Mouse (Mus musculus) embryonic facial prominence, embryonic 15.5 days (tissue): ENCODE results near the gene Hoxd10. TPM values are rescaled to one million over a fixed set of nuclear protein-coding genes. Genes with fewer than 3 reads are reported as not detected.

Experiments
- ATAC-seq: fragments of 200-750 bp; cut with Nextera tagmentation; 2 replicates; pipeline ENCODE4 v1.8.0; 2017; ENCODE audit warnings: low read depth, moderate TSS enrichment; ENCODE audit not compliant: insufficient number of reproducible peaks, low FRiP score, low TSS enrichment
- H3K27ac ChIP-seq: fragments of 300-500 bp; sonication (generic); replicated peaks from 2 replicates; pipeline ENCODE4 v1.5.1; 2015; ENCODE audit warnings: mild to moderate bottlenecking, inconsistent platforms
- H3K27me3 ChIP-seq: fragments of 300-500 bp; sonication (generic); 2 replicates; pipeline ENCODE4 v1.6.1; 2015; ENCODE audit warnings: inconsistent platforms
- H3K36me3 ChIP-seq: fragments of 300-500 bp; sonication (generic); 2 replicates; pipeline ENCODE4 v1.6.1; 2015; ENCODE audit warnings: mild to moderate bottlenecking, inconsistent platforms
- H3K4me1 ChIP-seq: fragments of 300-500 bp; sonication (generic); 2 replicates; pipeline ENCODE4 v1.6.1; 2015; ENCODE audit warnings: inconsistent platforms
- H3K4me2 ChIP-seq: fragments of 300-500 bp; sonication (generic); replicated peaks from 2 replicates; pipeline ENCODE4 v1.6.1; 2015; ENCODE audit warnings: mild to moderate bottlenecking, inconsistent platforms
- H3K4me3 ChIP-seq: fragments of 300-500 bp; sonication (generic); replicated peaks from 2 replicates; pipeline ENCODE4 v1.5.1; 2015; ENCODE audit warnings: mild to moderate bottlenecking, inconsistent platforms
- H3K9ac ChIP-seq: fragments of 300-500 bp; sonication (generic); 2 replicates; pipeline ENCODE4 v1.6.1; 2015; ENCODE audit warnings: inconsistent platforms
- H3K9me3 ChIP-seq: fragments of 300-500 bp; sonication (generic); replicated peaks from 2 replicates; pipeline ENCODE4 v1.6.1; 2016; ENCODE audit warnings: inconsistent platforms
- WGBS: fragments of 180-500 bp; shearing (Covaris S2); methylation state at CpG from one replicate; pipeline ENCODE4 v1.1.7; 2015; 5-methylcytosine and 5-hydroxymethylcytosine counted together
- polyA plus RNA-seq: library from polyadenylated mRNA; unstranded; fragments of >200 nt; fragmentation: Nextera tagmentation; extraction: Ambion mirVana; gene quantifications from 2 replicates; pipeline ENCODE4 v1.2.1, GENCODE M21; 2015

The Hoxd10 gene
- polyA plus RNA-seq, 1 experiment from 2014 or later, result 0.57 TPM

DNA sequence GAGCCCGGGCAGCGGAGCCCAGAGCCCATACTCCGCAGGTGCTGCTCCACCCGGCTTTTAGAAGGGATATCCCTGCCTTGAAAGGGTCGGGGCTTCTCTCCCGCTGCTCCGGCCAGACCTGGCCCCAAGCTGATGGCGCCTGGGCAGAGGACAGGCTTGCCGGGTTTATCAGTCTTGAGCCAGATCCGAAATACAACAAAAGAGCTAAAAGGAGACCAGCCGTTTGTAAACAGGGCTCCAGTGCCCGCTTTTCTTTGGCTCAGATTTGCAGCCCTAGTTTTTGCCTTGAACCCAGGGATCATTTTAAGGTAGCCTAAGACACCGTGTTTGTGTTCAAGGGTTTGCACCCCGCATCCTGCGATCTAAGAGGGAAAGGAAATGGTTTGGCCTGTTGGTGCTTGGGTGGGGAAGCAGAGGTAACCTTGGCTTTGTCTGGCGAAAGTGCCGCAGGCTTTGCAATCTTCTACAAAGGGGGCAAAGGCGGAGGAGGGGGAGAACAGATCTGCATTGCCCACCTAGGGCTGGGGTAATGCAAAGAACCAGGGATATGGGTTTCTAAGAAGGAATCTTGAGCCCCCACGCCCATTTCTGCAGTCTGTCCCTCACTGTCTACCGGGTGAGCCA, 1.2 kb downstream of the Hoxd10 start:
- no peak overlapping the region for H3K9ac ChIP-seq
- H3K27me3 ChIP-seq, result peaks cover 94% of the 10 kb centered on the region
- no peak overlapping the region for H3K4me3 ChIP-seq
- no peaks in the 10 kb centered on the region for H3K9me3 ChIP-seq
- H3K4me1 ChIP-seq, result peaks cover 5% of the 10 kb centered on the region
- no peak overlapping the region for H3K4me2 ChIP-seq
- no peak overlapping the region for H3K27ac ChIP-seq
- no peak for ATAC-seq
- WGBS, result 2% methylated on average over 20 of the region's 20 CpGs
- H3K36me3 ChIP-seq, result no peaks in the 10 kb centered on the region

DNA sequence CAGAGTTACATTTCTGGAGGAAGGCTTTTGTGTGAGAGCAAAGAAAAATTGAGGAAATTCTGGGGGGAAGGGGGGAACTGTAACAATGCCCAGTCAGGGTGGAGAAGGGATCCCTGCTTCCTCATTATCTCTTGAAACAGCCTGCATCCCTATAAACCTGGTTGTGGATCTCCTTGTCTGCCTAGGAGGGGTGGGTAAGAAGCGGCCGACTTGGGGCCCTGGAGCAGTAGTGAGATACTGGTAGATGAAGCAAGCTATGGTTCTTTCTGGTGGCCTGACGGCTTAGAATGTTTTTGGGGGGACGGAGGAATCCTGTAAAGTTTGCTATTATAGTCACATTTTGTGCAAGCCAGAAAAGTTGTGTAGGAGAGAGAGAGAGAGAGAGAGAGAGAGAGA, 1.7 kb downstream of the Hoxd10 start:
- H3K9ac ChIP-seq, result no peak overlapping the region
- peaks cover 11% of the 10 kb centered on the region for H3K4me1 ChIP-seq
- peaks cover 94% of the 10 kb centered on the region for H3K27me3 ChIP-seq
- no peaks in the 10 kb centered on the region for H3K9me3 ChIP-seq
- ATAC-seq, result no peak
- no peak overlapping the region for H3K4me3 ChIP-seq
- 5% methylated on average over 4 of the region's 4 CpGs for WGBS
- H3K27ac ChIP-seq, result no peak overlapping the region
- H3K4me2 ChIP-seq, result no peak overlapping the region
- no peaks in the 10 kb centered on the region for H3K36me3 ChIP-seq

DNA sequence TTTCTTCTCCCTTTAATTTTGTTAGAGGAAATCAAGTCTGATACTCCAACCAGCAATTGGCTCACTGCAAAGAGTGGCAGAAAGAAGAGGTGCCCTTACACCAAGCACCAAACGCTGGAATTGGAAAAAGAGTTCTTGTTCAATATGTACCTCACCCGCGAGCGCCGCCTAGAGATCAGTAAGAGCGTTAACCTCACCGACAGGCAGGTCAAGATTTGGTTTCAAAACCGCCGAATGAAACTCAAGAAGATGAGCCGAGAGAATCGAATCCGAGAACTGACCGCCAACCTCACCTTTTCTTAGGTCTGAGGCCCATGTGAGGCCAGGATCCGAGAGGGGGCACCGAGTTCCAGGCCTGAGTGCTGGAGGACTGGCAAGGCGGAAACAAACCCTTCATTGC, 2.3 kb downstream of the Hoxd10 start:
- Histone ChIP-seq H3K27ac (no peak overlapping the region), H3K4me1 (peaks cover 15% of the 10 kb centered on the region), H3K27me3 (peaks cover 94% of the 10 kb centered on the region), H3K4me3 (no peak overlapping the region), H3K4me2 (no peak overlapping the region), H3K36me3 (no peaks in the 10 kb centered on the region), H3K9me3 (no peaks in the 10 kb centered on the region), H3K9ac (no peak overlapping the region)
- ATAC-seq, result no peak
- 3% methylated on average over 16 of the region's 16 CpGs for WGBS

DNA sequence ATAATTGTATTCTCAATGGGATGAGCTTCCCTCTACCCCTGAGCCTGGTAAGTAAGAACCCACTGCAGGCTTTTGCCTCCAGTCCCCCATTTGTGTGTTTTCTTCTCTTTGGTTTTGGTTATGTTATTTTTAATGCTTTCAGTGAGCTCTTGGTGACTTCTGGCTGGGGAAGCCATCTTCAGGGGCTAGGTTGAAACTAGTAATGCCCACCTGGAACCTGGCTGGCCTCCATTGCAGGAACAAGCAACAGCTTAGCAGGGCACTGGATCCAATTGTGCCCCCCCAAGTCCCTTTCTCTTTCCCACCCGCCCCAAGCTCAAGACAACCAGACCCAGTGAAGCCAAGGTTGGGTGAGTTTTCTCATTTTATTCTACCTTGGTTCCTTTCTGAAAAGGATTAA, 3.7 kb downstream of the Hoxd10 start:
- Histone ChIP-seq H3K36me3 (no peaks in the 10 kb centered on the region), H3K4me2 (no peak overlapping the region), H3K4me3 (no peak overlapping the region), H3K4me1 (peaks cover 15% of the 10 kb centered on the region), H3K9me3 (no peaks in the 10 kb centered on the region), H3K9ac (no peak overlapping the region), H3K27ac (no peak overlapping the region), H3K27me3 (peaks cover 96% of the 10 kb centered on the region)
- WGBS, result 12% methylated on average over 1 of the region's 1 CpGs
- no peak for ATAC-seq

DNA sequence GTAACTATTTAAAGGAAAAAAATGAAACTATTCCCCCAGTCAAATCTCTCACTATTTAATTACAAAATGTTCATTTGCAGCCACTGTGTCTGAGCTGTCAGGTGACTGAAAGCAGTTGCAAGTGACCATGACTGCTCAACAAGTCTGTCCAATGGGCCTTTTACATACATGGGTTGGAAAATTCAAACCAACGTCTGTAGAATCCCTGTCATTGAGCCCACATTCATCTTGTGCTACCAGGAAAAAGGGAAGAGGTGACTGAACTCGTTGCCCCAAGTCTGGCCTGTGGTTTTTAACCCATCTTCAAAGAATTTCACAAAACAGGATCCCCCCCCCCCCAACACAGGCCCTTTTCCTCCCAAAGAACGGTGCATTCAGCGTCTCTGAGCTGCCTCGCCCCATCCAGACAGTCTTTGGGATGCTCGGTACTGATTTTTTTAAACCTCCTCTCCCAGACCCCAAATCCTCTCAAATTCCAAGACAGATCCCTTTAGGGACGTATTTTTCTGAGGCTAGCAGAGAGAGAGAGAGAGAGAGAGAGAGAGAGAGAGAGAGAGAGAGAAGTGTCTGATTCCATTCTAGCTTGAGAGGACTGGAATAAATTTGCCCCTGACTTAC, 4.2 kb downstream of the Hoxd10 start:
- Histone ChIP-seq H3K9ac (no peak overlapping the region), H3K4me3 (no peak overlapping the region), H3K4me1 (peaks cover 15% of the 10 kb centered on the region)

DNA sequence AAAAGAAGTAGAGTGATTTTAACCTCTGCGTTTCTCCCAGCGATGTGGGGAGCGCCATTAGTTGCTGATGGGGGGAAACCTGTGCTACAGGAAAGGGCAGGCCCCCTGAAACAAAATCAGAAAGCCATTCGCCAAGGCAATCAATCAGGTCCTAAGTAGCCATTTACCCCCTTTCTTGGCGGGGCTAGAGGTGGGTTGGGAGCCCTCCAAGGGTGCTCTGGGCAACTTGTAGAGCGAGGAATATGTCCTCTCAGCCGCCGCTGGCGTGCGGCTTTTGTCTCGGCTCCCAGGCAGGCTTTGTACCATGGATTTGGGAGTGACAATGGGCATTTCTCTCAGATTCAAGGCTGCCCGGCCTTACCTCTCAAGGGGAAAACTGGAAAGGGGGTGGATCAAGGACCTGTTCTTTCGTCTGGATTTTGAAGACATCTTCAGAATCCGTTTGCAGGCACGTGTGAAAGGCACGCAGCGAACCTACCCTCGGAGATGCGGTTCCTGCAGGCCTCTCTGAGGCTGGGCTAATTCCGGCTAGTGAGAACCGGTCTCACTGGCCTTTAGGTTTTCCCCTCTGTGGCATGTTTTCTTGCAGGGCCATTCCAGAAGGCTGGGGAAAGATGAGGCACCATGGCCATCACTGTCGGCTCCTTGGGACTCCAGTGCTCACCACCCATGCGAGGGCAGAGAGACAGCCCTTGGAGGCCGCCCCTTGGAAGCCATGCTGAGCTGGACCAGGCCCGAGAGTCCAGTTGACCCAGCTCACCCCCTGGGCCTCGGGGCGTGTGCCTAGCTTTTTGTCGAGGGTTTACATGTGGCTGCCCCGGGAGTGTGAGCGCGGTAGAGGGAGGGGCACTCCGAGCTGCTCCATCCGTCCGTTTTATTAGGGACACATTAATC, 5.0 kb downstream of the Hoxd10 start:
- ATAC-seq, result no peak
- Histone ChIP-seq H3K27me3 (peaks cover 100% of the 10 kb centered on the region), H3K4me2 (no peak overlapping the region), H3K27ac (no peak overlapping the region), H3K4me3 (peak overlapping the region; percentile 38; the same call in 1 of the 2 replicates), H3K9ac (no peak overlapping the region), H3K36me3 (no peaks in the 10 kb centered on the region), H3K9me3 (no peaks in the 10 kb centered on the region), H3K4me1 (peaks cover 15% of the 10 kb centered on the region)
- WGBS, result 5% methylated on average over 34 of the region's 34 CpGs

More for the DNA sequence above, 4.2 kb downstream of the Hoxd10 start:
- Histone ChIP-seq H3K27ac (no peak overlapping the region), H3K4me2 (no peak overlapping the region), H3K9me3 (no peaks in the 10 kb centered on the region), H3K36me3 (no peaks in the 10 kb centered on the region), H3K27me3 (peaks cover 100% of the 10 kb centered on the region)
- no peak for ATAC-seq
- 8% methylated on average over 7 of the region's 7 CpGs for WGBS

DNA sequence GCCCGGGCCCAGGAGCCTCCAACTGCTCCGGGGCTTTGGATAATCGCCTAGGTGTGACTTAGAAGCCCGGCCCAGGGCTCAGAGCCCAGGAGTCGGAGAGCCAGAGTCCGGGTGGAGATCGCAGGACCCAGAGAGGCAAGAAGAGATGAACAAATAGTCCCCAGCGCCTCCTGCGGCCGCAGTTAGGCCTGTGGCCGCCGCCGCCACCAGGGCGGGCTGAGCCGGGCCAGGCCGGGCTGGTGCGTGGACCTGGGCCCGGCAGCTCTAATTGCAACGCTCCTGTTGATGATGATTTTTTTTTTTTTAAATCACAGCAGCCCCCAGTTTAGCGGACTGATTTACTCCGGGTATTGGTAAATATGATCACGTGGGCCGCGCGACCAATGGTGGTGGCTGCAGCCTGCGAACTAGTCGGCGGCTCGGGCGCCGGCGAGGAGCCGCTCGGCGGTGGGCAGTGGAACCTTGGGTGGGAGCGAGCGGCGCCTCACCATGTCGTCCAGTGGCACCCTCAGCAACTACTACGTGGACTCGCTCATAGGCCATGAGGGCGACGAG, 5.9 kb downstream of the Hoxd10 start, which contains the start of gene Hoxd9:
Gene Hoxd9, plus strand, starts transcription at position 161 of the 555 bp plus-strand sequence.
- peak; percentile 30; the same call in 1 of the 2 replicates for ATAC-seq
- Histone ChIP-seq H3K36me3 (no peaks in the 10 kb centered on the region), H3K4me3 (peak within 1 kb of the TSS; percentile 38), H3K27me3 (peaks cover 97% of the 10 kb centered on the region), H3K4me1 (peaks cover 15% of the 10 kb centered on the region), H3K27ac (no peak within 1 kb of the TSS), H3K9me3 (no peaks in the 10 kb centered on the region), H3K9ac (0 out of 2 replicates have a peak within 1 kb of the TSS, but pooled peaks have one; percentile 2), H3K4me2 (peak within 1 kb of the TSS; percentile 53)
- under 1% methylated on average over 43 of the region's 43 CpGs for WGBS

DNA sequence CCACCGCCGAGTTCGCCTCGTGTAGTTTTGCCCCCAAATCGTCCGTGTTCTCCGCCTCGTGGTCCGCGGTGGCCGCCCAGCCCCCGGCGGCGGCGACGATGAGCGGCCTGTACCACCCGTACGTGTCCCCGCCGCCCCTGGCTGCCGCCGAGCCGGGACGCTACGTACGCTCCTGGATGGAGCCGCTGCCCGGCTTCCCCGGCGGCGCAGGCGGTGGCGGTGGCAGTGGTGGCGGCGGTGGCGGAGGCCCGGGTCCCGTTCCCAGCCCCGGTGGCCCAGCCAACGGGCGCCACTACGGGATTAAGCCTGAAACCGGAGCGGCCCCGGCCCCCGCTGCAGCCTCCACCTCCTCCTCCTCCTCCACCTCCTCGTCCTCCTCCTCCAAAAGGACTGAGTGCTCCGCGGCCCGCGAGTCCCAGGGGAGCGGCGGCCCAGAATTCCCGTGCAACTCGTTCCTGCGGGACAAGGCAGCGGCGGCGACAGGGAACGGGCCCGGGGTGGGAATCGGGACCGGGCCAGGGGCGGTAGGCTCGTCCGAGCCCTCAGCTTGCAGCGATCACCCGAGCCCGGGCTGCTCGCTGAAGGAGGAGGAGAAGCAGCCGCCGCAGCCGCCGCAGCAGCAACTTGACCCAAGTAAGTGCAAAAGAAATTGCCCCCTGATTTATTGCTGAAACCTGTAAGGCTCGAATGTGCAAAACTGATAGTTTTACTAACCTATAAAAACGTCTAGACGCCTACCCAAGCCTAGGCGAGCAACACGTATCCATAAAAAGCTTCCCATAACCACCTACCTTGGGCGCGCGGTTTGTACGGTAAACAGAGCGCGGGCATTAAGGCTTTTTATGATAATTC, 6.7 kb downstream of the Hoxd10 start:
- no peak overlapping the region for H3K27ac ChIP-seq
- H3K4me3 ChIP-seq, result peak overlapping the region; percentile 38
- H3K36me3 ChIP-seq, result no peaks in the 10 kb centered on the region
- H3K9me3 ChIP-seq, result no peaks in the 10 kb centered on the region
- ATAC-seq, result 0 out of 2 replicates have a peak, but pooled peaks have one; percentile 24
- 1% methylated on average over 77 of the region's 86 CpGs for WGBS
- H3K9ac ChIP-seq, result 0 out of 2 replicates have a peak overlapping the region, but pooled peaks have one; percentile 2
- peak overlapping the region; percentile 53 for H3K4me2 ChIP-seq
- H3K4me1 ChIP-seq, result peaks cover 15% of the 10 kb centered on the region
- peaks cover 97% of the 10 kb centered on the region for H3K27me3 ChIP-seq

DNA sequence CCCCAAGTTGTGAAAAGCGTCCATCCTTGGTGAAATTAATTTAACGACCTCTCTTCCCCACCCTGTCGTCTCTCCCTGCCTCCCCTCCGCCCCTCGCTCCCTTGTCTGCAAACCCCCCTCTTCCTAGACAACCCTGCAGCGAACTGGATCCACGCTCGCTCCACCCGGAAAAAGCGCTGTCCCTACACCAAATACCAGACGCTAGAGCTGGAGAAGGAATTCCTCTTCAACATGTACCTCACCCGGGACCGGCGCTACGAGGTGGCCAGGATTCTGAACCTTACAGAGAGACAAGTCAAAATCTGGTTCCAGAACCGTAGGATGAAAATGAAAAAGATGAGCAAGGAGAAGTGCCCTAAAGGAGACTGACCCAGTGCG, 7.3 kb downstream of the Hoxd10 start:
- peaks cover 16% of the 10 kb centered on the region for H3K4me1 ChIP-seq
- no peak overlapping the region for H3K9ac ChIP-seq
- no peaks in the 10 kb centered on the region for H3K9me3 ChIP-seq
- H3K27me3 ChIP-seq, result peaks cover 97% of the 10 kb centered on the region
- H3K27ac ChIP-seq, result no peak overlapping the region
- H3K36me3 ChIP-seq, result no peaks in the 10 kb centered on the region
- H3K4me2 ChIP-seq, result peak overlapping the region; percentile 53
- WGBS, result 1% methylated on average over 17 of the region's 17 CpGs
- H3K4me3 ChIP-seq, result peak overlapping the region; percentile 38
- no peak for ATAC-seq

DNA sequence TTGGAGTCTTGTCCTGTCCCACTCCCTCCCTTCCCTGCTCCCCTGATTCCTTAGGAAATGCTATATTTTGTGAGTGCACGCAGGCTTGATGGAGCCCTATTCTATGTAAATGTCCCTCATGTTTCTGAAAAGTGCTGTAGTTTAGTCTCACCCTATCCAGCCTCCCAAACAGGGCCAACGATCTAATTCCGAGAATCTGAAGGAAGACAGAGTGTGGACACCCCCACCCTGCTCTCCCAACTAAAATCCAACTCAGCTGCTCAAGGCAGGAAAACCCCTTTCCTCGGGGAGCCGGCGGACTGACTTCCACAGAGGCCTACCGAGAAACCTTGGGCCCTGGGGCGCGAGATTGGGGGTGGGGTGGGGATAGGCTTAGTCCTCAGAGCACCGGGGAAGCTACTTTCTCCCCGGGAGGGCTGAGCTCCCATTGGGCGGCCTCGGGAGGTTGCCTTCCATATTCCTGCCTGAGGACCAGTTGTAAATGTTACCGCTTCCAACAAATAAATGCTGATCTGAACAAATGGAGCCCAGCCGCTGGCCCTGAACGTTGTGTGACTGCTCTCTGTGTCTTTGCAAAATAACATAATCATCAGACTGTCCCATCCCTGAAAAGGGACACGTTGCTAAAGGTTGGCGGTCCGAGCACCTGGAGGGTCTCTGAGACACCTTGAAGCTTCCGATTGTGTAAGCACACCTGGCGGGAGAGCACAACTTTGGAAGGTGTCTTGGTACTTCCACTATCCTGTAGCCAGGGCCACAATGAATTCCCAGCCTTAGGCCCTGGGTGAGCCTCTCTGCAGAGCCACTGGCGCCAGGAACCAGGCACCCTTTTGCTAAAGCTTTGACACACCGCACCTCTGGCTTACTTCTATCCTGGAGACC, 8.2 kb downstream of the Hoxd10 start:
- Histone ChIP-seq H3K9me3 (no peaks in the 10 kb centered on the region), H3K36me3 (no peaks in the 10 kb centered on the region), H3K4me3 (no peak overlapping the region), H3K9ac (no peak overlapping the region), H3K4me2 (no peak overlapping the region), H3K27me3 (peaks cover 97% of the 10 kb centered on the region), H3K4me1 (peaks cover 24% of the 10 kb centered on the region), H3K27ac (no peak overlapping the region)
- 7% methylated on average over 23 of the region's 23 CpGs for WGBS
- no peak for ATAC-seq
